Mouse (Mus musculus): Measurements from ENCODE around the gene Rasa2. TPM values are rescaled to one million over a fixed set of nuclear protein-coding genes. Genes with fewer than 3 reads are reported as not detected.

Gene Rasa2
- polyA plus RNA-seq, 1 experiment from 2014 or later = 17.4 TPM

Other genes starting within 250 kb of the Rasa2 start
- 182 and 201 TPM in 2 replicates for gene Rnf7, start 152.9 kb downstream of the Rasa2 start, polyA plus RNA-seq (2015; fragmentation: Nextera tagmentation; extraction: Ambion mirVana)
- gene Gm28729, start 106.4 kb downstream of the Rasa2 start, polyA plus RNA-seq (2015; fragmentation: Nextera tagmentation; extraction: Ambion mirVana) = 0.06 TPM in 1 of 2 replicates, not detected in the other
- 24.1 and 24.9 TPM in 2 replicates for gene Zbtb38, start 121.2 kb upstream of the Rasa2 start, polyA plus RNA-seq (2015; fragmentation: Nextera tagmentation; extraction: Ambion mirVana)